Mouse (Mus musculus) granulocyte monocyte progenitor cell, adult 5-6 weeks (primary cell): ENCODE data around the gene Apol9a. TPM values are rescaled to one million over a fixed set of nuclear protein-coding genes. Genes with fewer than 3 reads are reported as not detected.
A peak's percentile ranks its signal among the peaks of the same experiment; 100 is the strongest.
"Not testable (repeated sequence)": the region's sequence is repeated elsewhere in the genome, so short reads cannot be mapped to it uniquely, and the experiment has no call there.

ENCODE experiments used
- ATAC-seq: replicated peaks from 2 replicates; pipeline ENCODE4 v1.8.0; 2016; ENCODE audit warnings: mild to moderate bottlenecking, moderate TSS enrichment, inconsistent platforms; ENCODE audit not compliant: poor library complexity, severe bottlenecking
- total RNA-seq, 2 experiments: library from RNA; stranded (forward) in 1 of 2; stranded (reverse) in 1 of 2; fragments of 200-712, 200-1000 nt in 1 of 2; fragments of >200 nt in 1 of 2; fragmentation: Nextera tagmentation in 1 of 2; gene quantifications; 2 replicates each; pipeline ENCODE4 v1.2.3; 2014 to 2017

The Apol9a gene
- total RNA-seq (2014; fragmentation: Nextera tagmentation) (not detected in 2 replicates), total RNA-seq (2017) (not detected in 2 replicates)

DNA sequence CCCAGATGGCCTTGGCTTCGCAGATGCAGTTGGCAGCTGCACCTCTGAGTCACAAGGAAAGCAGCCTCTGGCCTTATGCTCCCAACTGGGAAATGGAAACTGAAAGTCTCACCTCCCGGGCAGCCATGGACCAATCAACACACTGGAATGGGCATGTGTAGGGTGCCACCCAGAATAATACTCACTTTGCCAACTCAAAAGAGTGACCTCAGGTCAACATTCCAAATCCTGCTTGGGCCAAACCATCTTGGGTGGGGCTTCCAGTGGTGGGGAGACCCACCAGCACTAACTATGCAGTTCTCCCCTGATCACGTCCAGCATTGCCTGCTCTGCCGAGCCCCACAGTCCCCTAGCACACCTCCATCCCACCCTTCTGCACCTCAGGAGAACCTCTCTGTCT is at the start of gene Apol9a:
Apol9a (minus strand) TSS at position 101 of the 400 bp plus-strand sequence.
- not testable (repeated sequence) for ATAC-seq

DNA sequence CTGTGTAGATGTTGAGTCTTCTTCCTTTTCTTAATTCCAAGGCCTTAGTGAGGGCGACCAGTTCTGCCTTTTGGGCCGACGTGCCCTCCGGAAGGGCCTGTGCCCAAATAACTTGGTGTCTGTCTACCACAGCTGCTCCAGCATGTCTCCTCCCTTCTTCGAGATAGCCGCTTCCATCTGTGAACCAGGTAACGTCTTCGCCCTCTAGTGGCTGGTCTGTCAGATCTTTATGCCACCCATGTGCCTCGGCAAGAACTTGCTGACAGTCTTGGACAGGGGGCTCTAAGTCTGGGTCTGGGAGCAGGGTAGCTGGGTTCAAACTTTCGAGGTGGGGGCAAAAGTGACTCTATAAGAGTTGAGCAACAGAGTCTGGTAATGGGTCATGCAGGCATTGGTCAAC is 39.0 kb upstream of the Apol9a start:
- not testable (repeated sequence) for ATAC-seq

DNA sequence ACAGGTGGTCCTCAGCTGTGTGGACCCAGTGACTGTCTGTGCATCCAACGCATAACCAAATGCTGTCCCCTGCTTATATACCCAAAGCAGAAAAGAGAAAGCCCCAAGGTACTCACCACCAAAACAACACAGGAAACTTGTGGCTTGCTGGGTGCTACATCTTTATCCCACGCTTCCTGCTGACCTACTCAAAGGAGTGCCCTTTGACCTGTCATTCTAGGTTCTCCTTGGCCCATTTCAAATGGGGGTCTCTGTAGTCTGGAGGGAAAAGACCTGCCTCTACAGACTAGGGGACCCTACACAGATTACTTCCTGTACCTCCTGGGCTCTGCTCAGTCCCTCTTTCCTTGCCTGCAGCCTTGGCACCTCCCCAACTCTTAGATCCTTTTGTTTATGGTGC is 36.5 kb upstream of the Apol9a start, which contains the start of gene Apol7b:
Apol7b (minus strand) TSS at position 101 of the 400 bp plus-strand sequence.
- not testable (repeated sequence) for ATAC-seq

DNA sequence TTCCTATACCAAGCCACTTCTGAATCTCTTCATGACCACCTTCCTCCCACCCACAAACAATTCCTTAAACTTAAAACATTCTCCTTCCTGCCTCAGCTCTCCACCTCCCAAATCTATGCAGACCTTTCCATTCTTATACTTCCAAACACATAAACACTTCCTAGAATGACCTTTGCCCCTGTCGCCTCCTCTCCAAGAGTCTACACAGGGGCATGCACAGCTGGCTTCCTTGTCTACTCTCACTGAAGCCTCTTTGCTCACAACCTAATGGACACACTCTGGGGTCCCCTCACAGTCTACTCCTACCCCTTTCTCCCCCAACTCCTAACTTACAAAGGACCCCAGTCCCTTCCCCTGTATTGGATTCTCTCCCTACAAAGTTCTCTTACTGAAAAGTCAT is 34.7 kb upstream of the Apol9a start:
- not testable (repeated sequence) for ATAC-seq

DNA sequence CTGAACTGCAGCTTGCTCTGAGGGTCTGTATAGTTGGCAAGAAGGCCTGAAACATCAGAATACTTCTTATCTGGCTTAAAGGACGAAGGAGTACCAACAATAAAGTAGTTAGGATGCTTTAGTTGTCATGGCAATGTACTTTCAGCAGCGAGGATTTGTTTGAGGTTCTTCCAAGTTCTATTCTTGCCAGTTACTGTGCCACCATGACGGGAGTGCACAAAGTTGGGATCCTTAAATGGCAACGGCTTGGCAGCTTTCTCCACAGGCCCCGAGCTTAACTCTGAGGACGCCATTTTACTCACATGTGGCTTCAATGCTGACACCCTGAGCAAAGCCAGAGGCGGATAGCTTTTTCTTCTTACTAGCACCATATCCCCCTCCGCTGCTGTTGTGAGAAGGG is 33.8 kb upstream of the Apol9a start:
- not testable (repeated sequence) for ATAC-seq

DNA sequence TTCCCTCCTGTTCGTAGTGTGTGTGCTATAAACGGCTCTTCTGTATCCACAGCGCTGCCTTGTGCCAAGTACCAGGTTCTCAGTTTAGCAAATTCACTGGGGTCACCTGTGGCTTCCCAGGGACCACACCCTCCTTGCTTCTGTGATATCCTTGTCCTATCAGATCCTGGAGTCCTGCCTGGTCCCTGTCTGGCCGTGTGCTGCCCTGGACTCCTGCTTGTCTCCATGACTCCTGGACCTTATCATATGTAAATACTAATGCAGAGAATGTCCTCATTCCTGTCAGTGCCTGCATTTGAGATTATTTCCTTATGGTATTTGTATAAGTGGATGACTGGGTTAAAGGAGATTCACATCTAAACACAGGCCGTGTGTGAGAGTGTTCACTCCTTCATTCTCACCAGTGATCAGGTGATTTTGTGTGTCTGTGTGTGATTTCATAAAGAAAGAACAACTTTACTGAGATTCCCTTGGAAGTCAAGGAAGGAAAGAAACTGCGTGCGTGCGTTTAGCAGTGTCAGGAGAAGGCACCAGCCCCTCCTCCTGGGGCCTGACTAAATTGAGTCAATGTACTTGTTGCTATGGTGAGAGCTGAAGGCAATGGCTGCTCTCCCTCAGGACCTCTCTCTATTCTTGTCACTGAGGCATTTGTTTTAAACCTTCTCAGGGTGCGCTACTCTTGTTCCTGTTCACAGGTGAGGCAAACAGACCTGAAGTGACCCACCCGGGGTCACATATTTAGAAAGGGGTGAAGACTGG is 17.9 kb upstream of the Apol9a start:
- not testable (repeated sequence) for ATAC-seq

DNA sequence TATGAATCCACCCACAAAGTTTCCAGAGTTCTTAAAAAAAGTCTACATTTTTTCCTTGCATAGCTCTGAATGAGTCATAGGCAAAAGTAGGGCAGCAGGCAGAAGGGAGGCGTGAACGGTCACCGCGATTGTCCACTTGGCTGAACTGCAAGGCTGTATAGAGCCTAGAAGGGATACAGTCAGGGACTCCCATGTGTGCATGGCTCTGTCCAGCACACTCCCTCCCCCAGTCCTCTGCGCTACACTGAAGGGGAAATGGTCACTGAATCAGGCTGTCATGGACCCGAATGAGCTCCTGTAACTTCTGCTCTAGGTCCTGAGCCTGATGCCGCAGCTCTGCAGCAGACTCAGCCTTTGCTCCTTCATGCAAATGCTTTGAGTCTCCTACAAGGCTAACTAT is 12.0 kb upstream of the Apol9a start:
- not testable (repeated sequence) for ATAC-seq

DNA sequence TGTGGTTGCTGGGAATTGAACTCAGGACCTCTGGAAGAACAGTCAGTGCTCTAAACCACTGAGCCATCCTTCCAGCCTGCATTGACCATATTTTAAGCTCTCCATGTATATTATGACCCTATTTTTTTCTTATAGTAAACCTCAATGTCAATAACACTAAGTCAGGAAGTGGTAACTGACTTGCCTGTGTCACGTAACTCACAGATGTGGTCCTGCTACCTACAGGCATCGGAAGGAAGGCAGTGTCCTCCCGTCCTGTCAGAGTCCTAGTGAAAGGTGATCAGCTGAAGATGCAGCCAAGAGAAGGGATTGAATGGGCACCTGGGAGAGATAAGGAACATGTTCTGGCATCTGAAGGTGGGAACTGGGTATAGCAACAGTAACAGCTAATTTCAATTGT is 8.7 kb upstream of the Apol9a start:
- ATAC-seq, result not testable (repeated sequence)

DNA sequence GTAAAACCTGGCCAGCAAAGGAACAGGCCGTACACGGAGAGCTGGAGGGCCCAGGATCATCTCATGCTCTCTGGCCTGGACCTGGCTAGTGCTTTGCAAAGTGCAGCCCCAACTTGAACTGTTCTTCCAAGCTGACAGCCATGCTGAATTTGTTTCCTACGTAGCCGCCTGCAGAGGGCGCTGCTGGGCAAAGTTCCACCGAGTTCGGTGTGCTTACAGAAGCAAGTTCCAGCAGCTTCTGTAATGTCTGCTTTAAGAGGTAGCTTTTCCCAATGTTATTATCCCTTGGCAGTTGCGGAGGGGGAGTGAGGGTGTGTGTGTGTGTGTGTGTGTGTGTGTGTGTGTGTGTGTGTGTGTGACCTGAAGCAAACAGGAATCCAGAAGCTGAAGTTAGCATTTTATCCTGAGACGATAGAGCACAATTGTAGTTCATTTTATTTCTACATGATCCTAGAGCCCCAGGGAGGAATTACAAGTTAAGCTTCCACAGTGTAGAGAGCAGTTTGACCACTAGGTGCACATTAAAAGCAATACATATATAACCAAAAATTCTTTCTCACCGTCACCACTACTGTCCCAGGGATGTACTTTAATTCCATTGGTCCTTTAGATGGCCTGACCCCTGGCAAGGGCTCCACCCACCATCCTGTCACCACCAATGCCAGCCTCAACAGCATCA is 5.9 kb upstream of the Apol9a start:
- ATAC-seq, result peak; percentile 40

DNA sequence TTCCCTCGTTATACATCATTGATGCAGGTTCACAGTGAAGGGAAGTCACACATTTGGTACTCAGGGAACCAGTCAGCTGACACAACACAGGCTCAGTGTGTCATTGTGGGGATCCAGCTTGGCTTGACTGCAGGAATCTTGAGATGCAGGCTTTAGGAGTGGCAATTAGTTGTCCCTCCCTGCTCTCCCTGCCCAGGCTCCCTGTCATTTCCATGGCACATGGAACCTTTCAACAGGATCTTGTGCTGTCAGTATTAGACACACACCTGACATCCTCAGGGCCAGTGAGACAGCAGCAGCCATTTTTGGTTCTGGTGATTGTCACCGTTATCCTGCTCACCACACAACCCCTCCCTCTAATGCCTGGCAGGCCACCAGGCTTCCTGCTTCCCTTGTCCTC is 4.7 kb upstream of the Apol9a start:
- not testable (repeated sequence) for ATAC-seq

DNA sequence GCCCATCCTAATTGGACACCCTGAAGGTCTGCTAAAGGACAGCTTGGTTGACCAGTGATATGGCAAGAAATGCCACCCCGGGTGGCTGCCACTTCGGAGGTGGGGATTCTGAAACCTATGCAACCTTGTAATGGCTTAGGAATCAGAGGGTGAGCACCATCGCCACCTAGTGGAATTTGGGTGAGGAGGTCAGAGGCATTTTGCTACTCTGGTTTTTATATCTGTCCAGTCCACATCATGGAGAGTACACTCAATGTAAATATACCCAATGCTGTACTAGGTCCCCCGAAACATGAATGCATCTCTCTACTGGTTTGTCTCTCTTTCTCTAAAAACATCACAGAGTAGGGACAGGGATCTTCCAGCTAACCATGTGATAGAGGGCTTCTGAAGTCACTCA is 1.8 kb upstream of the Apol9a start:
- 0 out of 2 replicates have a peak, but pooled peaks have one; percentile 33 for ATAC-seq

DNA sequence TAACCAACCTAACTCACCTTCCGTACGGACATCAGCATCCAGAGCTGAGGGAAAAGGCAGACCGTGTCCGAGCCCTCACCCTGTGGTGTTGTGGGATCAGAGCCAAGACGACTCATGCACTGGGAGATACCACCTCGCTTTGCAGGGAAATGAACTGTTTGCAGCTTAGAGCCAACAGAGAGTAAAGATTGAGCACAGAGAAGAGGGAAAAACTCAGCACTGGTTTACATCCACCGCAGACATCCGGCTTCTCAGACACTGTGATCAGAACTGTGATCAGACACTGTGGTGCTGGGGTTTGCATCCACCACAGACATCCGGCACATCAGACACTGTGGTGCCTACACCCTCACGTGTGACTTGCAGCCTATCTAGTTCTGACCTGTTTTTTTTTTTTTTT is 4.6 kb downstream of the Apol9a start:
- not testable (repeated sequence) for ATAC-seq

DNA sequence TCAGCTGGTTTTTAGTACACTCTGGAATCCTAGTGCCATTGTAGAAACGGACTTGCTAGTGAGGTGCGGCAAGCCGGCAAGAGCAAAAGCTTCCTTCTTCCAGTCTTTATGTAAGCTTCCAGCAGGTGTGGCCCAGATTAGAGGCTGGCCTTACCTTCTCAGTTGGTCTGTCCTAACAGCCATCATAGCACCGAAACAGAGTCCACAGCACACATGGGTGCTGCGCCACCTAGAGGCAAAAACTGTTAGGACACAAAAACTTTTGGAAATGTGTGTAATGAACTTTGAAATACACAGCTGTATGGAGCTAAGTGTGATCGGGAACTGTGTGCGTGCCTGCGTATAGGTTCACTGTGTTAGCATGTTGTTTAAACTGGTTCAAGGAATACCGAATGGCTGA is 11.9 kb downstream of the Apol9a start, which contains the start of gene Apol7a:
Apol7a (minus strand) TSS at position 84 of the 400 bp plus-strand sequence.
- not testable (repeated sequence) for ATAC-seq

DNA sequence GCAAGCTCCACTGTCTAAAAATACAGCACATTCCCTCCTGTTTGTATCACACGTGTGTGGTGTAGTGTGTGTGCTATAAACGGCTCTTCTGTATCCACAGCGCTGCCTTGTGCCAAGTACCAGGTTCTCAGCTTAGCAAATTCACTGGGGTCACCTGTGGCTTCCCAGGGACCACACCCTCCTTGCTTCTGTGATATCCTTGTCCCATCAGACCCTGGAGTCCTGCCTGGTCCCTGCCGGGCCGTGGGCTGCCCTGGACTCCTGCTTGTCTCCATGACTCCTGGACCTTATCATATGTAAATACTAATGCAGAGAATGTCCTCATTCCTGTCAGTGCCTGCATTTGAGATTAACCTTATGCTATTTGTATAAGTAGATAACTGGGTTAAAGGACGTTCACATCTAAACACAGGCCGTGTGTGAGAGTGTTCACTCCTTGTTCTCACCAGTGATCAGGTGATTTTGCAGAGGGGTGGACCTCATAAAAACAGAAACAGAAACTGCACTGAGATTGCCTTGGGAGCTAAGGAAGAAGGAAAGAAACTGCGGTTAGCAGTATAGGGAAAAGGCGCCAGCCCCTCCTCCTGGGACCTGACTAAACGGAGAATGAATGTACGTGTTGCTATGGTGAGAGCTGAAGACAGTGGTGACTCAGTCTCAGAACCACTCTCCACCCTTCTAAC is 13.3 kb downstream of the Apol9a start:
- not testable (repeated sequence) for ATAC-seq

DNA sequence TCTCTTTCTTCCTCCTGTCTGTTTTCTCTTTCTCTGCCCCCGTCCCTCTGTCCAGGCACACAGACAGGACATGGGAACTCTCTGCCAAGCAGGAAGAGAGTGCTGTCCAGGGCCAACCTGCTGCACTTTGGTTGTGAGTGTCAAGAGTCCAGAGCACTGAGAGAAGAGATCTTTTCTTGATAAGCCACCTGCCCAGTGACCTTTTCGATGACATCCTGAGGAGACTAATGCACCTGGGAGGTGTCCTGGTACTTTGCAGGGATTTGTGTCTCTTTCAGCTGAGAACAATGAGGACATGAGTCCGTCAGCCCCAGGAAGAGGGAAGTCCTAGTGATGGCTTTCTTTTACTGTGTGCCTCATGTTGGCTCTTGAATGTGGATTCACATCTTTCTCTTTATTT is 17.1 kb downstream of the Apol9a start:
- ATAC-seq, result not testable (repeated sequence)

DNA sequence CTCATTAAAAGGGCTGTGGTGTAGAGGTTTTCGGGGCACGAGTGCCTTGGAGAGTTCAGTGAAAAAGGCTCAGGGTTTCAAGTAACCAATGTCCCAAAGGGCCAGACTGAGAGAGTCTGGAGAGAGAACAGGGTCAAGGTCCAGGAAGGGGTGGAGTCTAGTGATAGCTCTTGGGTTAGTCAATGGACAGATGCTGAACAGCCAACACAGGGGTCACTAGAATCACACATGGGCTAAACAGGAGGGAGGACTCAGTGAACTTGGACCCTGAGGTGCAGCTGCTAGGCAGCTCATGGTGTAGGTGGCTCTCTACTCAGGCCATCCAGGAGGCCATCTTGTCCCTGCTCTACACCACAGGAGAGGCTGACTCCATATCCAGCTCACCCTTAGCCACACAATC is 23.5 kb downstream of the Apol9a start:
- no peak for ATAC-seq

DNA sequence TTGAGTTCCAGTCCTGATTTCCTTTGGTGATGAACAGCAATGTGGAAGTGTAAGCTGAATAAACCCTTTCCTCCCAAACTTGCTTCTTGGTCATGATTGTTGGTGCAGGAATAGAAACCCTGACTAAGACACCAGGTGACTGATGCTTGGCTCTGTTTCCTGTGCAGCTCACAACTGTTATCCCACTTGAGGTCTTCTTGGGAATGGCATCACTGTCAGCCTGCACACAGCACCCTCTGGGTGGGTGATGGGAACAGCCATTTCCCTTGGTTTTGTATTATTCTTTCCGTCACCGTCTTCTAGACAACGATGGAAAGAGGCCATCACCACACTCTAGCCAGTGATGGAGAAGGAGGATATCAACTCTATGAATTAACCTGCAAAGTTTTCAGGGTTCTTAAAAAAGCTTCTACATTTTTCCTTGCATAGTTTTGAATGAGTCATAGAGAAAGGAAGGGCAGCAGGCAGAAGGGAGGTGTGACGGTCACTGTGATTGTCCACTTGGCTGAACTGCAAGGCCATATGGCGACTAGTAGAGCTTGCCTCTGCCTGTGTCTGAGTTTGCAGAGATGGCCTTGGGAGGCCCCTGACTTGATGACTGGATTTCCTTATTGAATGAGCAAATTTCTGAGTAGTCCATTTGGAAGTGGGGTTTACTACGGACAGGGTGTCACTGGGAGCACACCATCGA is 26.4 kb downstream of the Apol9a start:
- ATAC-seq, result no peak

DNA sequence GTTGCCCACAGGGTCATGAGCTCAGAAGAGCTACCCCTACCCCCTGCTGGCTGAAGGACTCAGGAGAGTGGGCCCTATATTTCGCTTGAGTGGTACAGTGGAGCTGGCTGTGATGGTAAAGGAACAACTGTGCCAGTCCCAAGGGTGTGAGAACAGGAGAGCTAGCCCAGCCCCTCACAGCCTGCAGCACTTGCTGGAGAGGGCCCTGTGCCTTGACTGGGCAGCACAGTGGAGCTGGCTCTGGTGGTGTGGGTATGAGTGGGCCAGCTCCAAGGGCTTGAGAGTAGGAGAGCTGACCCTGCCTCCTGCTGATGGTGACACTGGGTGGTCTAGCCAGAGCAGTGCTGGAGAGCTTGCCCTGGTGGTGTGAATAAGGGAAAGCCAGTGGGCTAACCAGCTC is 28.1 kb downstream of the Apol9a start:
- ATAC-seq, result no peak

DNA sequence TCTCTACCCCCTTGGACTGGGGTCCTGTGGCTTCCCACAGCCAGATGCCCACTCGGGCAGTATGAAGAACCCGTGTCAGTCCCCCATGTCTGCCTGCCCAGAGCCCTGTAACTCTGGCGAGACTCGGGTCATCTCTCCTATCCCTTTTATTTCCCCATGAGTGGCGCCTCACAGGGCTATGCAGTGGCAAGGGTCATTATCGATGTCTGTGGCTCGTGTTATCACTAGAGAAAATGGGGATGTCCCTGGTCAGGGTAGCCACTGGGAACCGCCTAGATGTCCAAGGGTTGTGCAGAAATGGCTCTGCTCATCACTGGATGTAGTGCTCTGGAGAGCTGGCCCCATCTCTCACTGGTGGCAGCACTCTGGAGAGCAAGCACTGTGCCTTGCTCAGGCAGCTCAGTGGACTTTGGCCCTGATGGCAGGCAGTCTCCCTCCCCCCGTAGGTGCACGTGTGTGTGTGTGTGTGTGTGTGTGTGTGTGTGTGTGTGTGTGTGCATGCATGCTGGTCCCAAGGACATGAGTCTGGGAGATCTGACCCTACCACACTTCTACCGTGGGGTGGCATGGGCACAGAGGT is 28.6 kb downstream of the Apol9a start:
- ATAC-seq, result no peak

DNA sequence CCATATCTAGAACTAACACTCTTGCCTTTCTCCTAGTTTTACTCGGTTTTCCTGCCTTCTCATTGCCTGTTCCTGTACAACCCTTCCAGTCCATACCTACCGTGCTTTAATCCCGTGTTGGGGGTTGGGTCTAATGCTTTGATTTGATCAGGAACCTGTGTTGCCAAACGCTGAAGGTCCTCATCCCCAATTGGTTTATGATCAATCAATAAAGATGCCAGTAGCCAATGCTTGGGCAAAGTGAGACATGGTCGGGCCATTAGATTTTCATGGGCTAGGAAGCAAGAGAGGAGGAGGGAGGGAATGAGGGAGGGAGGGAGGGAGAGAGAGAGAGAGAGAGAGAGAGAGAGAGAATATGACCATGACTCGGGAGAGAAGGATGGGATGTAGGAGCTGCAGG is 29.5 kb downstream of the Apol9a start:
- no peak for ATAC-seq
